Mouse (Mus musculus) lung, postnatal 25 days (tissue): ENCODE measurements at regions not wholly inside any gene's neighbourhood (a gene's known extent, or its start where the extent isn't known, plus 50 kb on each side); places are given as distances from the start of the nearest gene placed in this dataset.
A peak's percentile ranks its signal among the peaks of the same experiment; 100 is the strongest.

Experiments
- DNase-seq: peaks from one replicate; pipeline ENCODE4 v3.0.0; 2022; ENCODE audit warnings: low spot score

GRCm38 (mm10) chrX:49387439-49387838 lies 76.3 kb upstream of the Arhgap36 start:
- DNase-seq: no peak

- peak; percentile 0 for DNase-seq
These were observed 86.7 kb upstream of the Arhgap36 start for GRCm38 (mm10) chrX:49377067-49377466.

- no peak for DNase-seq
These were observed 82.3 kb upstream of the Enox2 start for GRCm38 (mm10) chrX:49370384-49370783.

- no peak for DNase-seq
These were observed 81.3 kb upstream of the Enox2 start for GRCm38 (mm10) chrX:49369404-49369803.

- DNase-seq: no peak
These were observed 58.4 kb upstream of the Enox2 start for GRCm38 (mm10) chrX:49346451-49346850.
